Comparison of ENCODE assay signal across 8 mouse cellular contexts in the genomic region with DNA sequence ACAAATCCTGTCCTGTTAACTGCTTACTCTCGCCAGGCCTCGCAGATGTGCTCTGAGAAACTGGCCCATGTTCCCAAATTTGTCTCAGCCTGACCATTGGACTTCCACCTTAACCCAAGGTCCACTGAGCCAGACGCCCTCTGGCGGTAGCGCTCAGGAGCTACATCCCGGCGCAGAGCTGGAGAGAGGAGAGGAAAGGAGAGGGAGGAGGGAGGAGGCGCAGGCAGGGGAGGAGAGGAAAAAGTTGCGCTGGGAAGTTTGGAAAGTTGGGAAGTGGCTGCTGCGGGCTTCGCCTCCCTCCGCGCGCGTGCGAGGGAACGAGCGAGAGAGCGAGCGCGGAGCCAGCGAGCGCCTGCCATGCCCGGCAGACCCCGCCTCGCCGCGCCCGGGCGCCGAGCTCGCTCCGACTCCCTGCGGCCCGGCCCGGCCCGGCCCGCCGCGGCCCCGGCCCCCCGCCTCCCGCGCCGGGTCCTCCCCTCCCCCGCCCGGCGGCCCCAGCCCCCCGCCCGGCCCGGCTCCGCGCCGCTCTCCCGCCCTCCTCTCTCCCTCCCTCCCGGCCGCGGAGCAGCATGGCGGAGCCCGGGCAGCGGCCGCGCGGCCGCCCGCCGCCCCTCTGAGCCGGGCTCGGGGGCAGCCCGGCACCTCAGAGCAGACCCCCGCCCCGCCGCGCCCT. TPM values are rescaled to one million over a fixed set of nuclear protein-coding genes. Genes with fewer than 3 reads are reported as not detected.
DNase-seq lines count a peak whose midpoint lies in the region; ATAC-seq and TF ChIP-seq lines count a peak whose summit lies in the region.

No protein-coding gene starts in this region.

- H3K36me3 ChIP-seq in E14TG2a.4 (ENCODE audit: insufficient read depth, low read length): no peaks in the 10 kb centered on the region
- no peaks in the 10 kb centered on the region for H3K36me3 ChIP-seq in forebrain, embryonic 16.5 days (ENCODE audit: control insufficient read depth, insufficient read depth)
- H3K36me3 ChIP-seq in liver, embryonic 16.5 days (ENCODE audit: control insufficient read depth, insufficient read depth): no peaks in the 10 kb centered on the region
- H3K36me3 ChIP-seq in neural tube, embryonic 13.5 days: no peaks in the 10 kb centered on the region

- no peaks in the 10 kb centered on the region for H3K9me3 ChIP-seq in E14TG2a.4 (ENCODE audit: low read length)
- no peaks in the 10 kb centered on the region for H3K9me3 ChIP-seq in forebrain, embryonic 16.5 days (ENCODE audit: control insufficient read depth, low read length)
- no peaks in the 10 kb centered on the region for H3K9me3 ChIP-seq in liver, embryonic 16.5 days (replicated peaks; ENCODE audit: control insufficient read depth, low read length)
- H3K9me3 ChIP-seq in neural tube, embryonic 13.5 days: no peaks in the 10 kb centered on the region

- peak; percentile 96 for TF ChIP-seq CTCF in E14TG2a.4 (conservative IDR thresholded peaks at IDR 0.05; ENCODE audit: low read length)

- WGBS in forebrain, embryonic 16.5 days: under 1% methylated on average over 20 of the region's 74 CpGs
- WGBS in liver, embryonic 16.5 days (ENCODE audit: insufficient replicate concordance): under 1% methylated on average over 32 of the region's 74 CpGs
- under 1% methylated on average over 29 of the region's 74 CpGs for WGBS in neural tube, embryonic 13.5 days

- H3K27ac ChIP-seq in forebrain, embryonic 16.5 days (ENCODE audit: low read length): no peak overlapping the region
- no peak overlapping the region for H3K27ac ChIP-seq in liver, embryonic 16.5 days (ENCODE audit: low read length)
- peak overlapping the region; percentile 59 for H3K27ac ChIP-seq in neural tube, embryonic 13.5 days (replicated peaks)

- peak overlapping the region; percentile 59 for H3K9ac ChIP-seq in forebrain, embryonic 16.5 days (replicated peaks; ENCODE audit: low read depth, low read length)
- no peak overlapping the region for H3K9ac ChIP-seq in liver, embryonic 16.5 days (ENCODE audit: low read depth, low read length)
- H3K9ac ChIP-seq in neural tube, embryonic 13.5 days: peak overlapping the region; percentile 79

- peak overlapping the region; percentile 90 for H3K4me3 ChIP-seq in E14TG2a.4 (replicated peaks; ENCODE audit: low read length)
- peak overlapping the region; percentile 65 for H3K4me3 ChIP-seq in forebrain, embryonic 16.5 days (replicated peaks; ENCODE audit: low read length)
- H3K4me3 ChIP-seq in liver, embryonic 16.5 days (ENCODE audit: low read depth, low read length): peak overlapping the region; percentile 51
- peak overlapping the region; percentile 74 for H3K4me3 ChIP-seq in neural tube, embryonic 13.5 days

- peak; percentile 87 for ATAC-seq in forebrain, embryonic 16.5 days
- peak; percentile 61 for ATAC-seq in liver, embryonic 16.5 days (ENCODE audit: low read depth)
- ATAC-seq in neural tube, embryonic 13.5 days (ENCODE audit: low read depth): peak; percentile 86

- peak overlapping the region; percentile 100 for H3K4me2 ChIP-seq in forebrain, embryonic 16.5 days (ENCODE audit: low read length)
- H3K4me2 ChIP-seq in liver, embryonic 16.5 days (ENCODE audit: low read depth, low read length): peak overlapping the region; percentile 64
- peak overlapping the region; percentile 100 for H3K4me2 ChIP-seq in neural tube, embryonic 13.5 days

- DNase-seq in cerebellum, adult 18-20 months: peak; percentile 67 to 68
- peak; percentile 81 for DNase-seq in heart, postnatal 25 days (ENCODE audit: low spot score)
- peak; percentile 83 for DNase-seq in layer of hippocampus, adult 11-12 months (ENCODE audit: low spot score)
- peak; percentile 56 for DNase-seq in telencephalon, adult 2 months (ENCODE audit: low read depth, low spot score)

- peaks cover 8% of the 10 kb centered on the region for H3K4me1 ChIP-seq in E14TG2a.4 (replicated peaks; ENCODE audit: low read depth, low read length)
- peaks cover 10% of the 10 kb centered on the region for H3K4me1 ChIP-seq in forebrain, embryonic 16.5 days (replicated peaks; ENCODE audit: control insufficient read depth, insufficient read depth, low read length)
- peaks cover 2% of the 10 kb centered on the region; the same call in 1 of the 2 replicates for H3K4me1 ChIP-seq in liver, embryonic 16.5 days (ENCODE audit: control insufficient read depth, low read depth, low read length)
- peaks cover 27% of the 10 kb centered on the region for H3K4me1 ChIP-seq in neural tube, embryonic 13.5 days (replicated peaks)

- intact Hi-C loops in heart, postnatal 25 days (cut with DNase I): loop anchor here (5.0 kb wide), 3 partner anchors 36 to 59 kb away; no protein-coding TSS in a partner anchor

- peaks cover 70% of the 10 kb centered on the region for H3K27me3 ChIP-seq in E14TG2a.4 (ENCODE audit: insufficient read depth, low read length)
- H3K27me3 ChIP-seq in forebrain, embryonic 16.5 days (replicated peaks; ENCODE audit: control insufficient read depth, insufficient read depth, low read length): peaks cover 16% of the 10 kb centered on the region
- H3K27me3 ChIP-seq in liver, embryonic 16.5 days (ENCODE audit: control insufficient read depth, insufficient read depth, low read depth, low read length): peaks cover 37% of the 10 kb centered on the region
- peaks cover 40% of the 10 kb centered on the region for H3K27me3 ChIP-seq in neural tube, embryonic 13.5 days

RNA-seq across cellular contexts. Expression of gene Trabd2b, which starts 0.7 kb away (rescaled TPM):
- polyA plus RNA-seq in forebrain, embryonic 16.5 days (2015; fragmentation: Nextera tagmentation; extraction: Ambion mirVana): 0.29 and 0.60 TPM in 2 replicates
- 10 to 100 TPM; 53.5 to 62.8 TPM for total RNA-seq in heart, postnatal 25 days (2021)
- polyA plus RNA-seq in liver, embryonic 16.5 days (2015; fragmentation: Nextera tagmentation; extraction: Ambion mirVana): 0.06 and 0.12 TPM in 2 replicates
- polyA plus RNA-seq in neural tube, embryonic 13.5 days (2015; fragmentation: Nextera tagmentation; extraction: Ambion mirVana): 0.84 and 0.90 TPM in 2 replicates
